Mouse (Mus musculus) midbrain, embryonic 11.5 days (tissue): ENCODE results near the gene Timm22. TPM values are rescaled to one million over a fixed set of nuclear protein-coding genes. Genes with fewer than 3 reads are reported as not detected.

Experiments
- ATAC-seq: fragments of 200-750 bp; cut with Nextera tagmentation; 2 replicates; pipeline ENCODE4 v1.8.0; 2017; ENCODE audit warnings: moderate TSS enrichment, moderate library complexity; ENCODE audit not compliant: low FRiP score
- DNase-seq: peaks from one replicate; pipeline ENCODE4 v3.0.0; 2015; ENCODE audit warnings: low spot score; ENCODE audit errors: missing footprints
- H3K27ac ChIP-seq: fragments of 300-500 bp; sonication (generic); 2 replicates; pipeline ENCODE4 v1.5.1; 2014; ENCODE audit warnings: low read depth, low read length
- H3K27me3 ChIP-seq: fragments of 300-500 bp; sonication (generic); 2 replicates; pipeline ENCODE4 v1.6.1; 2014; ENCODE audit warnings: mild to moderate bottlenecking, low read length, moderate library complexity, mixed read lengths; ENCODE audit not compliant: control insufficient read depth, insufficient read depth
- H3K36me3 ChIP-seq: fragments of 300-500 bp; sonication (generic); 2 replicates; pipeline ENCODE4 v1.6.1; 2014; ENCODE audit warnings: mild to moderate bottlenecking, low read length, moderate library complexity, mixed read lengths; ENCODE audit not compliant: control insufficient read depth, insufficient read depth
- H3K4me1 ChIP-seq: fragments of 300-500 bp; sonication (generic); 2 replicates; pipeline ENCODE4 v1.6.1; 2014; ENCODE audit warnings: low read length; ENCODE audit not compliant: control insufficient read depth, insufficient read depth
- H3K4me2 ChIP-seq: fragments of 300-500 bp; sonication (generic); 2 replicates; pipeline ENCODE4 v1.6.1; 2014; ENCODE audit warnings: mild to moderate bottlenecking, moderate library complexity
- H3K4me3 ChIP-seq: fragments of 300-500 bp; sonication (generic); 2 replicates; pipeline ENCODE4 v1.5.1; 2014; ENCODE audit warnings: low read depth, low read length
- H3K9ac ChIP-seq: fragments of 300-500 bp; sonication (generic); 2 replicates; pipeline ENCODE4 v1.6.1; 2014; ENCODE audit warnings: low read length
- H3K9me3 ChIP-seq: fragments of 300-500 bp; sonication (generic); 2 replicates; pipeline ENCODE4 v1.6.1; 2016; ENCODE audit warnings: low read length; ENCODE audit not compliant: control insufficient read depth
- WGBS: fragments of 180-500 bp; shearing (Covaris S2); extraction: QIAGEN DNeasy Blood & Tissue Kit; methylation state at CpG from one replicate; pipeline ENCODE4 v1.1.7; 2014; 5-methylcytosine and 5-hydroxymethylcytosine counted together
- polyA plus RNA-seq: library from polyadenylated mRNA; unstranded; fragments of >200 nt; fragmentation: Nextera tagmentation; extraction: Ambion mirVana; gene quantifications from 2 replicates; pipeline ENCODE4 v1.2.1, GENCODE M21; 2014

The Timm22 gene
- 117 and 118 TPM in 2 replicates for polyA plus RNA-seq

GRCm38 (mm10) chr11:76406702-76407583, at the start of gene Timm22:
Gene Timm22, plus strand, starts transcription at chr11:76406952.
- no peaks in the 10 kb centered on the region for H3K9me3 ChIP-seq
- H3K4me3 ChIP-seq = peak within 1 kb of the TSS; percentile 64
- H3K9ac ChIP-seq = peak within 1 kb of the TSS; percentile 81
- H3K4me1 ChIP-seq = peaks cover 5% of the 10 kb centered on the region
- no peak within 1 kb of the TSS for H3K27ac ChIP-seq
- H3K36me3 ChIP-seq = 0 out of 2 replicates have a peak, but pooled peaks cover 2% of the 10 kb centered on the region
- ATAC-seq (peak; percentile 97), DNase-seq (peak; percentile 100)
- H3K27me3 ChIP-seq = no peaks in the 10 kb centered on the region
- peak within 1 kb of the TSS; percentile 67 for H3K4me2 ChIP-seq
- under 1% methylated on average over 46 of the region's 46 CpGs for WGBS

DNA sequence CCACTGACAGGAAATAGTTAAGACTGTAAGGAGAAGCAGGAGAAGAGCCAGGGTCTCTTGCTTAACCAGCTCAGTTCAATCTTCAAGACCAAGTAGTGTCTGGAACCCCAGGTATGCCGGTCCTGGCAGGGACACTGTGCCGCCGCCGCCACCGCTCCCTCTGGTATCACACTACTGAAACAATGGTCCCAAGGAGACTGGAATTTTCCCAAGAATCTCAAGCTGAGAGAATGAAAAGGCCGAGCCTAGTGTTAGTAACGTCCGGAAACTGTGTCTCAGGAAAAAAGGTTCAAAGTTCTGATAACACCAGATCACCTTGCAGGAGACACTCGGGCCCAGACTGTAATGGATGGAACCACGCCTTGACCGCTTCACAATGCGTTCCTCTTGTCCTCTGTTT, 49.3 kb upstream of the Timm22 start:
- 52% methylated on average over 12 of the region's 12 CpGs for WGBS

DNA sequence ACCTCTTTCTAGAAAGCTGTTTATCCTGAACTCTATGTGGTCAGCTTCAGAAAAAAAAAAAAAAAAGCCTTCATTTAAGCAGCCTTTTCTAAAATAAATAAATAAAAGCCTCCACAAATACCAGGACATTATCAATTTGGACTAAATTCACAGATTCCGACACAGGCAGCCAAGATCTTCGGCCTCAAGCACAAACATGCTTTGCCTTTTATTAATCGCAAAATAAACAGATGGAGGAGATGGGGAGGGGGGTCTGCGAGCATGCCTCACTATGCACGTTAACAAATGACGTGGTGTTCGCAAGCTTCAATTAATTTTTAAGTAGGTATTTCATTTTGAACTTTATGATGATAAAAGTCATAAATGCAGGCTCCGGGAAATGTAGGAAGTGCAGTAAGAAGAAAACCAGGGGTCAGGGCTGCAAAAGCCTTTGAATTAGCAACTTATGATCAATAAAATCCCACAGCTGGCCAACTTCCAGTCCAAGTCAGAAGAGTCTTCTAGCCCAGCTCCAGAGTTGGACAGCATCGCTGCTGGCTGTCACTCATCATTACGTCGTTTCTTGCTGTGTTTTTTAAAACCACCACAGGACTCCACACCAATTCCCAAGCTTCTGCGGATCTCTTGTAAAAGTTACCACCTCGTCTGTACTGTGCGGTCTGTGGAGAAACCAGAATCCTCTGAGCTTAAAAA, 48.0 kb upstream of the Timm22 start:
- Histone ChIP-seq H3K27ac (no peak overlapping the region), H3K4me1 (peaks cover 42% of the 10 kb centered on the region), H3K36me3 (no peaks in the 10 kb centered on the region)

More for the DNA sequence above, 49.3 kb upstream of the Timm22 start:
- ATAC-seq = no peak
- Histone ChIP-seq H3K27me3 (no peaks in the 10 kb centered on the region), H3K27ac (no peak overlapping the region), H3K9ac (no peak overlapping the region), H3K4me2 (no peak overlapping the region; the same call in 1 of the 2 replicates), H3K4me3 (no peak overlapping the region), H3K9me3 (no peaks in the 10 kb centered on the region), H3K4me1 (peaks cover 41% of the 10 kb centered on the region), H3K36me3 (no peaks in the 10 kb centered on the region)
- DNase-seq = no peak

GRCm38 (mm10) chr11:76360255-76360654, 46.5 kb upstream of the Timm22 start:
- Histone ChIP-seq H3K4me3 (no peak overlapping the region), H3K4me2 (no peak overlapping the region), H3K9me3 (no peaks in the 10 kb centered on the region), H3K27ac (0 out of 2 replicates have a peak overlapping the region, but pooled peaks have one; percentile 42), H3K9ac (no peak overlapping the region), H3K27me3 (no peaks in the 10 kb centered on the region), H3K36me3 (no peaks in the 10 kb centered on the region), H3K4me1 (peaks cover 45% of the 10 kb centered on the region)
- ATAC-seq (peak; percentile 14; the same call in 1 of the 2 replicates), DNase-seq (no peak)
- 54% methylated on average over 6 of the region's 6 CpGs for WGBS

More for the DNA sequence above, 48.0 kb upstream of the Timm22 start:
- Histone ChIP-seq H3K27me3 (no peaks in the 10 kb centered on the region), H3K4me3 (no peak overlapping the region), H3K9ac (no peak overlapping the region), H3K9me3 (no peaks in the 10 kb centered on the region), H3K4me2 (no peak overlapping the region)
- no peak for DNase-seq
- 34% methylated on average over 14 of the region's 14 CpGs for WGBS
- ATAC-seq = no peak

GRCm38 (mm10) chr11:76361422-76361821, 45.3 kb upstream of the Timm22 start:
- no peaks in the 10 kb centered on the region for H3K9me3 ChIP-seq
- DNase-seq (no peak), ATAC-seq (no peak)
- no peaks in the 10 kb centered on the region for H3K27me3 ChIP-seq
- H3K4me1 ChIP-seq = peaks cover 45% of the 10 kb centered on the region
- no peaks in the 10 kb centered on the region for H3K36me3 ChIP-seq
- no peak overlapping the region for H3K9ac ChIP-seq
- H3K4me2 ChIP-seq = no peak overlapping the region
- H3K4me3 ChIP-seq = no peak overlapping the region
- H3K27ac ChIP-seq = no peak overlapping the region
- 75% methylated on average over 4 of the region's 4 CpGs for WGBS

- DNase-seq = peak; percentile 89
- Histone ChIP-seq H3K27me3 (no peaks in the 10 kb centered on the region), H3K4me1 (peaks cover 33% of the 10 kb centered on the region), H3K9ac (no peak overlapping the region), H3K27ac (peak overlapping the region; percentile 22; the same call in 1 of the 2 replicates), H3K4me3 (no peak overlapping the region), H3K9me3 (no peaks in the 10 kb centered on the region), H3K4me2 (peak overlapping the region; percentile 1; the same call in 1 of the 2 replicates), H3K36me3 (no peaks in the 10 kb centered on the region)
- WGBS = 2% methylated on average over 6 of the region's 6 CpGs
- ATAC-seq = peak; percentile 63; the same call in 1 of the 2 replicates
These were observed 43.6 kb upstream of the Timm22 start for GRCm38 (mm10) chr11:76363178-76363577.

GRCm38 (mm10) chr11:76363636-76364035, 43.1 kb upstream of the Timm22 start:
- 13% methylated on average over 9 of the region's 9 CpGs for WGBS
- Histone ChIP-seq H3K27me3 (no peaks in the 10 kb centered on the region), H3K4me3 (no peak overlapping the region), H3K4me1 (peaks cover 29% of the 10 kb centered on the region), H3K9me3 (no peaks in the 10 kb centered on the region), H3K9ac (no peak overlapping the region), H3K4me2 (no peak overlapping the region), H3K36me3 (no peaks in the 10 kb centered on the region), H3K27ac (peak overlapping the region; percentile 28)
- ATAC-seq (no peak), DNase-seq (no peak)

DNA sequence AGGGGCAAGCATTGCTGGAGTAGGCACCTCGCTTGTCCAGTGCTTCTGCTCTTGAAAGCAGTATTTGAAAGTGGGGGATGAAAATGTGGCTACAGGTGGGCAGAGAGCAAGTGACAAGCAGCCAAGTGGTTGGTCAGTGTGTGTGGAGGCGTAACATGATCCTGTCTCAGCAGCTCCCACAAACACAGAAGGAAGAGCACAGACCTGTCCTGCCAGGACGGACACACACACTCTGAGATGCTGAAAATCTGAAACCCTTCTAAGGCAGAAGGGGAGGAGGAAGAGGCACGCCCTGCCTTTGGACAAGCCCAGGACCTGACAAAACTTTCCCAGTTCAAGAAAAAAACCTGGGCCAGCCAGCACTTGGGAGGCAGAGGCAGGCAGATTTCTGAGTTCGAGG, 42.7 kb upstream of the Timm22 start:
- no peak overlapping the region for H3K4me3 ChIP-seq

DNA sequence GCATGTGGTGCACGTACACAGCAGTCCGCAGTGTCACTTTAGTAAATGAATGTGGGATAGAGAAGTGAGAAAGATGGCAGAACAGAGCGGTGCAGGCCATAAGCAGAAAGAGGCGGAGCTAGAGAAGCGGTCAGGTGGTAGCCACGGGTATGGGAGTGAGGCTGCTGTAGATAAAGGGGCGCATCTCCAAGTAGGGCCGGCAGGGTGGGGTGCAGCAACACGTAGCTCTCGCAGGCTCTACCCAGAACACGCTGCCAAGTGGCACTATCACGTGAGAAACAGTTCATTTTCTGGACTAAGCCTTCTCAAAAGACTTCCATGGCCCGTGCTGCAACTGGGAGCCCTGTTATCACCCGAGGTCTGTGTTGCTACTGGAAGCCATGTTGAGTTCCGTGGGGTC, 40.0 kb upstream of the Timm22 start:
- no peak for DNase-seq
- no peak overlapping the region for H3K9ac ChIP-seq
- H3K36me3 ChIP-seq = no peaks in the 10 kb centered on the region
- H3K4me1 ChIP-seq = peaks cover 14% of the 10 kb centered on the region
- no peak overlapping the region for H3K27ac ChIP-seq
- no peak overlapping the region for H3K4me3 ChIP-seq
- no peaks in the 10 kb centered on the region for H3K27me3 ChIP-seq
- no peak overlapping the region for H3K4me2 ChIP-seq
- no peak for ATAC-seq
- 91% methylated on average over 15 of the region's 15 CpGs for WGBS
- no peaks in the 10 kb centered on the region for H3K9me3 ChIP-seq

More for the DNA sequence above, 42.7 kb upstream of the Timm22 start:
- Histone ChIP-seq H3K4me2 (no peak overlapping the region), H3K9me3 (no peaks in the 10 kb centered on the region), H3K36me3 (no peaks in the 10 kb centered on the region), H3K27ac (peak overlapping the region; percentile 28), H3K27me3 (no peaks in the 10 kb centered on the region), H3K9ac (no peak overlapping the region), H3K4me1 (peaks cover 25% of the 10 kb centered on the region)
- 54% methylated on average over 5 of the region's 5 CpGs for WGBS
- no peak for DNase-seq
- no peak for ATAC-seq
